Mouse (Mus musculus): Measurements from ENCODE around the gene Sh3tc1. TPM values are rescaled to one million over a fixed set of nuclear protein-coding genes. Genes with fewer than 3 reads are reported as not detected.

Sh3tc1 gene
- polyA plus RNA-seq, 1 experiment from 2014 or later = 2.6 TPM

DNA sequence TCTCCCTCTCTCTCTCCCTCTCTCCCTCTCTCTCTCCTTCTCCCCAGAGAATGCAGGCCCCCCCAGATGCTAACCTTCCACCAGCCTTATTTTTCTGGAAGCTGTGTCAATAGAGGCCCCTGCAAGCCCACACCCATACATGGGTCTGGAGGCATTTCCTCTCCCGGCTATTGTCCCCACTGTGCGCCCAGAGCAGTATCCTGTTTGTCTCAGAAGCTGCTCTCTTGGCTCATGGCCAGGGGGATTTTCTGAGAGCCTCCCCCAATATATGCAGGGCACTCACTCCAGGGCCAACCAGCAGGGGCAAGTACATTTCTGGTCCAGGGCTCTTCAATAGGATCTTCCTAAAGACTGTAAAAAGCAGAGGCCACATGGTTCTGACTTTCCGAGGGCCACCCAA lies 9.9 kb downstream of the Sh3tc1 start:
- Histone ChIP-seq H3K9ac (ENCODE audit: low read depth, low read length) (no peak overlapping the region), H3K4me3 (ENCODE audit: low read length) (no peak overlapping the region), H3K36me3 (ENCODE audit: control insufficient read depth, insufficient read depth, low read length) (no peaks in the 10 kb centered on the region), H3K27me3 (replicated peaks; ENCODE audit: control insufficient read depth, insufficient read depth, low read length) (no peaks in the 10 kb centered on the region), H3K27ac (ENCODE audit: low read depth, low read length) (peak overlapping the region; percentile 42; the same call in 1 of the 2 replicates), H3K4me1 (ENCODE audit: control insufficient read depth, insufficient read depth, low read depth, low read length) (no peaks in the 10 kb centered on the region), H3K9me3 (ENCODE audit: control insufficient read depth, low read length) (no peaks in the 10 kb centered on the region), H3K4me2 (ENCODE audit: low read length) (no peak overlapping the region)
- no peak for ATAC-seq
- 78% methylated on average over 3 of the region's 3 CpGs for WGBS

DNA sequence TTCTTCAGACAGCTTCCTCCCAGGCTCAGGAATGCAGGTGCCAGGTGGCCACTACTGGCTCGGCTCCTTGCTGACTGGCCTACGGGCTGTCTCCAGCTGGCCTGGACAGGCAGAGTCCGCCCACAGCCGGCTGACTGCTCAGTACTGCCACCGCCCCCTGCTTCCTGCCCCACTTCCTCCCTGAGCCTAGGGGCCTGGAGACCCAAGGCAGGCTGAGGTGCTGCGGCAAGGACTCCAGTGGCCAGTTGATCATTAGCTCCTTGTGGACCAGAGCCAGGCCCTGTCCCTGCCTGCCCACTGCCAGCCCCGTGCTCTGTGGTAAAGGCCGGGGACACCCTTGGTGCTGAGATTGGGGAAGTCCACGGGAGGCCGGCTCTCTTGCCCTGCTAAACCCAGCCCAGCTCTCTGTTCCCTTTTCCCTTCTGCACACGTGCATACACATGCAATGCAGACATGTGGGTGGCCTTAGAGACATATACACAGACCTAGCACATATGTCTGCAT lies 10.8 kb downstream of the Sh3tc1 start:
- H3K27ac ChIP-seq (ENCODE audit: low read depth, low read length) = peak overlapping the region; percentile 42
- no peaks in the 10 kb centered on the region for H3K9me3 ChIP-seq (ENCODE audit: control insufficient read depth, low read length)
- 0 out of 2 replicates have a peak, but pooled peaks have one; percentile 52 for ATAC-seq
- no peaks in the 10 kb centered on the region for H3K27me3 ChIP-seq (replicated peaks; ENCODE audit: control insufficient read depth, insufficient read depth, low read length)
- no peaks in the 10 kb centered on the region for H3K36me3 ChIP-seq (ENCODE audit: control insufficient read depth, insufficient read depth, low read length)
- WGBS = 63% methylated on average over 11 of the region's 11 CpGs
- no peak overlapping the region for H3K9ac ChIP-seq (ENCODE audit: low read depth, low read length)
- no peak overlapping the region for H3K4me2 ChIP-seq (ENCODE audit: low read length)
- no peak overlapping the region for H3K4me3 ChIP-seq (ENCODE audit: low read length)
- no peaks in the 10 kb centered on the region for H3K4me1 ChIP-seq (ENCODE audit: control insufficient read depth, insufficient read depth, low read depth, low read length)

GRCm38 (mm10) chr5:35728344-35728956 lies 11.3 kb downstream of the Sh3tc1 start:
- no peaks in the 10 kb centered on the region for H3K27me3 ChIP-seq (replicated peaks; ENCODE audit: control insufficient read depth, insufficient read depth, low read length)
- peak overlapping the region; percentile 13; the same call in 1 of the 2 replicates for H3K4me2 ChIP-seq (ENCODE audit: low read length)
- H3K27ac ChIP-seq (ENCODE audit: low read depth, low read length) = peak overlapping the region; percentile 8
- no peaks in the 10 kb centered on the region for H3K36me3 ChIP-seq (ENCODE audit: control insufficient read depth, insufficient read depth, low read length)
- 86% methylated on average over 12 of the region's 12 CpGs for WGBS
- no peak for ATAC-seq
- no peak overlapping the region for H3K4me3 ChIP-seq (ENCODE audit: low read length)
- no peaks in the 10 kb centered on the region for H3K9me3 ChIP-seq (ENCODE audit: control insufficient read depth, low read length)
- no peaks in the 10 kb centered on the region for H3K4me1 ChIP-seq (ENCODE audit: control insufficient read depth, insufficient read depth, low read depth, low read length)
- H3K9ac ChIP-seq (ENCODE audit: low read depth, low read length) = no peak overlapping the region

DNA sequence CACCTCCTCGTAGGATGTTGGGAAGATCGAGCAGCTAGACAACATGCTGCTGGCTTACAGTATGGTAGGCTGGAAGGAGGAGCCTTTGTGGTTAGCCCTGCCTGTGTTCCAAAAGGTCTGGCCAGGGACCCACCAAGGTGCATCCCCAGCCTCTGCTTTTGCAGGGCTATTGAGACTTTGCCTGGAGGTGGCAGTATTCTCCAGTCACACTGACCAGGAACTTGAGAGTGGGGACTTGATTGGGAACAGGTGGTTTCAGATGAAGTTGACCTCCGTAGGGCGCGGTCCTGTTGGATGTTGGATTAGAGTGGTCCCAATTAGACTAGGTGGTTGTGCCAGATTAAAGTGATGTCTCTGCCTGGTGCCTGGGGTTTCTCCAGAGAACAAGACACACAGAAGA lies 12.3 kb downstream of the Sh3tc1 start:
- Histone ChIP-seq H3K9ac (ENCODE audit: low read depth, low read length) (no peak overlapping the region), H3K4me1 (ENCODE audit: control insufficient read depth, insufficient read depth, low read depth, low read length) (no peaks in the 10 kb centered on the region), H3K27me3 (replicated peaks; ENCODE audit: control insufficient read depth, insufficient read depth, low read length) (no peaks in the 10 kb centered on the region), H3K4me3 (ENCODE audit: low read length) (no peak overlapping the region), H3K36me3 (ENCODE audit: control insufficient read depth, insufficient read depth, low read length) (no peaks in the 10 kb centered on the region), H3K27ac (ENCODE audit: low read depth, low read length) (no peak overlapping the region), H3K4me2 (ENCODE audit: low read length) (no peak overlapping the region), H3K9me3 (ENCODE audit: control insufficient read depth, low read length) (no peaks in the 10 kb centered on the region)
- no peak for ATAC-seq
- WGBS = 99% methylated on average over 5 of the region's 5 CpGs

DNA sequence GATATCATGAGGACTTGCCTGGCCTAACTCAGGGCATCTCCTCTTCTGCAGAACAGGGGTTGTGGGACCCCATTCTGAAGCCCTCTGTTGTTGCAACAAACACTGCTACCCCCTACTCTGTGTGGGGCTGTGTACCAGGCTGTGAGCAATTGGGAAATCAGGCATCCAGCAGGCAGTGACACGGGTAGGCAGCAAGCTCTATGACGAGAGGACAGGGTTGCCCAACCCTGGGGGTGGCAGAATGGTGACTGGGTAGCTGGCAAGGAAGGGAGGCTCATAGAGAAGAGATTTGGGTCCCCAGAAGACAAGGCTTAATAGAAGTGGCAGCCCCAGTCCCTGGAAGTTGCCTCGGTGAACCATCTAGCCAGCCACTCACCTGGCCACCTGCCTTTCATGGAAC lies 13.9 kb downstream of the Sh3tc1 start:
- Histone ChIP-seq H3K9ac (ENCODE audit: low read depth, low read length) (no peak overlapping the region), H3K36me3 (ENCODE audit: control insufficient read depth, insufficient read depth, low read length) (no peaks in the 10 kb centered on the region), H3K4me2 (ENCODE audit: low read length) (no peak overlapping the region), H3K4me1 (ENCODE audit: control insufficient read depth, insufficient read depth, low read depth, low read length) (no peaks in the 10 kb centered on the region), H3K27me3 (replicated peaks; ENCODE audit: control insufficient read depth, insufficient read depth, low read length) (no peaks in the 10 kb centered on the region), H3K9me3 (ENCODE audit: control insufficient read depth, low read length) (no peaks in the 10 kb centered on the region), H3K4me3 (ENCODE audit: low read length) (no peak overlapping the region), H3K27ac (ENCODE audit: low read depth, low read length) (no peak overlapping the region)
- no peak for ATAC-seq
- WGBS = 84% methylated on average over 3 of the region's 3 CpGs

GRCm38 (mm10) chr5:35723900-35724299 lies 15.9 kb downstream of the Sh3tc1 start:
- H3K9me3 ChIP-seq (ENCODE audit: control insufficient read depth, low read length) = no peaks in the 10 kb centered on the region
- ATAC-seq = no peak
- H3K4me1 ChIP-seq (ENCODE audit: control insufficient read depth, insufficient read depth, low read depth, low read length) = no peaks in the 10 kb centered on the region
- H3K9ac ChIP-seq (ENCODE audit: low read depth, low read length) = no peak overlapping the region
- H3K4me3 ChIP-seq (ENCODE audit: low read length) = no peak overlapping the region
- 82% methylated on average over 5 of the region's 5 CpGs for WGBS
- no peaks in the 10 kb centered on the region for H3K27me3 ChIP-seq (replicated peaks; ENCODE audit: control insufficient read depth, insufficient read depth, low read length)
- no peak overlapping the region for H3K27ac ChIP-seq (ENCODE audit: low read depth, low read length)
- no peak overlapping the region for H3K4me2 ChIP-seq (ENCODE audit: low read length)
- H3K36me3 ChIP-seq (ENCODE audit: control insufficient read depth, insufficient read depth, low read length) = no peaks in the 10 kb centered on the region

- Histone ChIP-seq H3K27me3 (replicated peaks; ENCODE audit: control insufficient read depth, insufficient read depth, low read length) (no peaks in the 10 kb centered on the region), H3K9ac (ENCODE audit: low read depth, low read length) (no peak overlapping the region), H3K9me3 (ENCODE audit: control insufficient read depth, low read length) (no peaks in the 10 kb centered on the region), H3K27ac (ENCODE audit: low read depth, low read length) (no peak overlapping the region), H3K36me3 (ENCODE audit: control insufficient read depth, insufficient read depth, low read length) (no peaks in the 10 kb centered on the region), H3K4me2 (ENCODE audit: low read length) (no peak overlapping the region), H3K4me1 (ENCODE audit: control insufficient read depth, insufficient read depth, low read depth, low read length) (no peaks in the 10 kb centered on the region), H3K4me3 (ENCODE audit: low read length) (no peak overlapping the region)
- no peak for ATAC-seq
- 54% methylated on average over 2 of the region's 2 CpGs for WGBS
These were observed 17.1 kb downstream of the Sh3tc1 start for GRCm38 (mm10) chr5:35722654-35723053.

DNA sequence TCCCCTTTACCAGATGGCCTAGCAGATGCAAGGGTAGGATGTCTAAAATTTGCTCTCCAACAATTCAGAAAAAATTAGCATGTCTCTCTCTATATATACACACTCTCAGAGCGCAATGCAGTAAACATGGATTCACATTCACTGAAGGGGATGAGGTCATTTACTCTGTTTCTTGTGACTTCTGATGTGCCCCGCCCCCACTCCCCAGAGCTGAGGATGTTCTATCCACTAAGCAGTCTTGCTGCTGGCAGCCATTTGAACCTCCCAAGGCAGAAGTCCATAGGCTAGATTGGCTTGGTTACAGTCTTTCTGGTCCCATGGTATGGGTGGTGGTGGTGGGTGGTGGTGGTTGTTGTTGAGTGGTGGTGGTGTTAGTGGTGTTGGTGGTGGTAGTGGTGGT lies 17.9 kb downstream of the Sh3tc1 start:
- Histone ChIP-seq H3K27me3 (replicated peaks; ENCODE audit: control insufficient read depth, insufficient read depth, low read length) (no peaks in the 10 kb centered on the region), H3K4me1 (ENCODE audit: control insufficient read depth, insufficient read depth, low read depth, low read length) (no peaks in the 10 kb centered on the region), H3K27ac (ENCODE audit: low read depth, low read length) (no peak overlapping the region), H3K4me3 (ENCODE audit: low read length) (no peak overlapping the region), H3K36me3 (ENCODE audit: control insufficient read depth, insufficient read depth, low read length) (no peaks in the 10 kb centered on the region), H3K9ac (ENCODE audit: low read depth, low read length) (no peak overlapping the region), H3K4me2 (ENCODE audit: low read length) (no peak overlapping the region), H3K9me3 (ENCODE audit: control insufficient read depth, low read length) (no peaks in the 10 kb centered on the region)
- no peak for ATAC-seq
- WGBS = 93% methylated on average over 2 of the region's 2 CpGs

GRCm38 (mm10) chr5:35719880-35720279 lies 19.9 kb downstream of the Sh3tc1 start:
- Histone ChIP-seq H3K4me2 (ENCODE audit: low read length) (no peak overlapping the region), H3K27ac (ENCODE audit: low read depth, low read length) (no peak overlapping the region), H3K4me3 (ENCODE audit: low read length) (no peak overlapping the region), H3K4me1 (ENCODE audit: control insufficient read depth, insufficient read depth, low read depth, low read length) (no peaks in the 10 kb centered on the region), H3K9ac (ENCODE audit: low read depth, low read length) (no peak overlapping the region), H3K27me3 (replicated peaks; ENCODE audit: control insufficient read depth, insufficient read depth, low read length) (no peaks in the 10 kb centered on the region), H3K9me3 (ENCODE audit: control insufficient read depth, low read length) (no peaks in the 10 kb centered on the region), H3K36me3 (ENCODE audit: control insufficient read depth, insufficient read depth, low read length) (no peaks in the 10 kb centered on the region)
- no peak for ATAC-seq
- WGBS = 96% methylated on average over 1 of the region's 1 CpGs
